Mouse (Mus musculus): ENCODE results near the gene Arhgap23. TPM values are rescaled to one million over a fixed set of nuclear protein-coding genes. Genes with fewer than 3 reads are reported as not detected.

Gene Arhgap23
- polyA plus RNA-seq, 2 experiments, result 9.8 to 28.9 TPM

GRCm38 (mm10) chr11:97447979-97448378 lies 32.6 kb downstream of the Arhgap23 start:
- Histone ChIP-seq H3K9ac (ENCODE audit: low read depth, low read length, severe bottlenecking) (no peak overlapping the region), H3K4me1 (ENCODE audit: control insufficient read depth, insufficient read depth, low read length) (peaks cover 23% of the 10 kb centered on the region), H3K9me3 (ENCODE audit: control insufficient read depth, low read length) (no peaks in the 10 kb centered on the region), H3K27ac (replicated peaks; ENCODE audit: low read depth, low read length) (no peak overlapping the region), H3K4me3 (replicated peaks; ENCODE audit: low read length) (no peak overlapping the region), H3K36me3 (ENCODE audit: control insufficient read depth, insufficient read depth, low read length) (peaks cover 78% of the 10 kb centered on the region), H3K27me3 (ENCODE audit: control insufficient read depth, insufficient read depth, low read length) (no peaks in the 10 kb centered on the region), H3K4me2 (replicated peaks; ENCODE audit: low read depth, low read length, severe bottlenecking) (no peak overlapping the region)
- no peak for TF ChIP-seq POLR2A (IDR thresholded peaks at IDR 0.05; ENCODE audit: borderline replicate concordance, extremely low read depth, insufficient read depth, insufficient read length)
- ATAC-seq (ENCODE audit: low FRiP score, low read depth) (no peak), DNase-seq (ENCODE audit: low spot score) (no peak)
- WGBS, result 84% methylated on average over 7 of the region's 7 CpGs

- ATAC-seq (ENCODE audit: low FRiP score, low read depth), result no peak
- H3K9me3 ChIP-seq (ENCODE audit: control insufficient read depth, low read length), result no peaks in the 10 kb centered on the region
- 86% methylated on average over 10 of the region's 11 CpGs for WGBS
- peak overlapping the region; percentile 77; the same call in 1 of the 2 replicates for H3K27ac ChIP-seq (replicated peaks; ENCODE audit: low read depth, low read length)
- TF ChIP-seq POLR2A (IDR thresholded peaks at IDR 0.05; ENCODE audit: borderline replicate concordance, extremely low read depth, insufficient read depth, insufficient read length), result no peak
- no peak overlapping the region for H3K4me3 ChIP-seq (replicated peaks; ENCODE audit: low read length)
- H3K27me3 ChIP-seq (ENCODE audit: control insufficient read depth, insufficient read depth, low read length), result no peaks in the 10 kb centered on the region
- H3K9ac ChIP-seq (ENCODE audit: low read depth, low read length, severe bottlenecking), result no peak overlapping the region
- peaks cover 86% of the 10 kb centered on the region for H3K36me3 ChIP-seq (ENCODE audit: control insufficient read depth, insufficient read depth, low read length)
- H3K4me2 ChIP-seq (replicated peaks; ENCODE audit: low read depth, low read length, severe bottlenecking), result no peak overlapping the region
- peaks cover 23% of the 10 kb centered on the region for H3K4me1 ChIP-seq (ENCODE audit: control insufficient read depth, insufficient read depth, low read length)
- DNase-seq (ENCODE audit: low spot score), result no peak
Measured at GRCm38 (mm10) chr11:97448611-97449394, 33.5 kb downstream of the Arhgap23 start.

GRCm38 (mm10) chr11:97449601-97450293 lies 34.4 kb downstream of the Arhgap23 start:
- ATAC-seq (ENCODE audit: low FRiP score, low read depth) (peak; percentile 95), DNase-seq (ENCODE audit: low spot score) (peak; percentile 92)
- peak overlapping the region; percentile 59 for H3K9ac ChIP-seq (ENCODE audit: low read depth, low read length, severe bottlenecking)
- H3K4me2 ChIP-seq (replicated peaks; ENCODE audit: low read depth, low read length, severe bottlenecking), result peak overlapping the region; percentile 73
- no peaks in the 10 kb centered on the region for H3K9me3 ChIP-seq (ENCODE audit: control insufficient read depth, low read length)
- H3K36me3 ChIP-seq (ENCODE audit: control insufficient read depth, insufficient read depth, low read length), result peaks cover 84% of the 10 kb centered on the region
- H3K4me3 ChIP-seq (replicated peaks; ENCODE audit: low read length), result peak overlapping the region; percentile 48
- H3K27ac ChIP-seq (replicated peaks; ENCODE audit: low read depth, low read length), result peak overlapping the region; percentile 77
- WGBS, result 10% methylated on average over 14 of the region's 15 CpGs
- H3K4me1 ChIP-seq (ENCODE audit: control insufficient read depth, insufficient read depth, low read length), result peaks cover 23% of the 10 kb centered on the region
- no peaks in the 10 kb centered on the region for H3K27me3 ChIP-seq (ENCODE audit: control insufficient read depth, insufficient read depth, low read length)
- TF ChIP-seq POLR2A (IDR thresholded peaks at IDR 0.05; ENCODE audit: borderline replicate concordance, extremely low read depth, insufficient read depth, insufficient read length), result 0 out of 2 replicates have a peak, but pooled peaks have one; percentile 33

GRCm38 (mm10) chr11:97450305-97450922 lies 35.1 kb downstream of the Arhgap23 start:
- TF ChIP-seq POLR2A (IDR thresholded peaks at IDR 0.05; ENCODE audit: borderline replicate concordance, extremely low read depth, insufficient read depth, insufficient read length), result no peak
- Histone ChIP-seq H3K4me2 (replicated peaks; ENCODE audit: low read depth, low read length, severe bottlenecking) (peak overlapping the region; percentile 73), H3K9me3 (ENCODE audit: control insufficient read depth, low read length) (no peaks in the 10 kb centered on the region), H3K4me3 (replicated peaks; ENCODE audit: low read length) (peak overlapping the region; percentile 48), H3K4me1 (ENCODE audit: control insufficient read depth, insufficient read depth, low read length) (peaks cover 23% of the 10 kb centered on the region), H3K9ac (ENCODE audit: low read depth, low read length, severe bottlenecking) (peak overlapping the region; percentile 59), H3K27ac (replicated peaks; ENCODE audit: low read depth, low read length) (peak overlapping the region; percentile 68), H3K27me3 (ENCODE audit: control insufficient read depth, insufficient read depth, low read length) (no peaks in the 10 kb centered on the region), H3K36me3 (ENCODE audit: control insufficient read depth, insufficient read depth, low read length) (peaks cover 83% of the 10 kb centered on the region)
- ATAC-seq (ENCODE audit: low FRiP score, low read depth) (peak; percentile 38), DNase-seq (ENCODE audit: low spot score) (no peak)
- 21% methylated on average over 10 of the region's 10 CpGs for WGBS

GRCm38 (mm10) chr11:97451625-97452024 lies 36.3 kb downstream of the Arhgap23 start:
- no peak for TF ChIP-seq POLR2A (IDR thresholded peaks at IDR 0.05; ENCODE audit: borderline replicate concordance, extremely low read depth, insufficient read depth, insufficient read length)
- Histone ChIP-seq H3K36me3 (ENCODE audit: control insufficient read depth, insufficient read depth, low read length) (peaks cover 83% of the 10 kb centered on the region), H3K27me3 (ENCODE audit: control insufficient read depth, insufficient read depth, low read length) (no peaks in the 10 kb centered on the region), H3K9ac (ENCODE audit: low read depth, low read length, severe bottlenecking) (no peak overlapping the region), H3K27ac (replicated peaks; ENCODE audit: low read depth, low read length) (no peak overlapping the region), H3K4me2 (replicated peaks; ENCODE audit: low read depth, low read length, severe bottlenecking) (no peak overlapping the region), H3K4me1 (ENCODE audit: control insufficient read depth, insufficient read depth, low read length) (peaks cover 23% of the 10 kb centered on the region), H3K9me3 (ENCODE audit: control insufficient read depth, low read length) (no peaks in the 10 kb centered on the region), H3K4me3 (replicated peaks; ENCODE audit: low read length) (no peak overlapping the region)
- DNase-seq (ENCODE audit: low spot score) (no peak), ATAC-seq (ENCODE audit: low FRiP score, low read depth) (no peak)
- 95% methylated on average over 14 of the region's 15 CpGs for WGBS

Data from limb, embryonic 14.5 days (tissue).